Mouse (Mus musculus) retina, postnatal 1 day (tissue): ENCODE data around the gene Pp2d1.

Experiments used
- DNase-seq: peaks from one replicate; pipeline ENCODE4 v3.0.0-alpha.2; 2012

The Pp2d1 gene

GRCm38 (mm10) chr17:53478858-53479603 lies 60.2 kb downstream of the Pp2d1 start, which contains the start of gene Rab5a:
Rab5a (plus strand) TSS chr17:53479234.
- peak; percentile 99 for DNase-seq

- DNase-seq = peak; percentile 2
Measured at GRCm38 (mm10) chr17:53478066-53478857, 61.0 kb downstream of the Pp2d1 start.

GRCm38 (mm10) chr17:53468697-53469096 lies 70.6 kb downstream of the Pp2d1 start:
- DNase-seq = no peak

- DNase-seq = peak; percentile 8
Measured at GRCm38 (mm10) chr17:53465569-53465968, 73.7 kb downstream of the Pp2d1 start.

GRCm38 (mm10) chr17:53463496-53463840 lies 75.8 kb downstream of the Pp2d1 start:
- DNase-seq = no peak

- DNase-seq = peak; percentile 92
Measured at GRCm38 (mm10) chr17:53462603-53463495, 76.4 kb downstream of the Pp2d1 start, which contains the start of gene Efhb. Efhb (minus strand) TSS chr17:53463321.
